Comparison of ENCODE assay signal across 8 mouse cellular contexts in genomic region chr4:24897351-24897750, GRCm38 (mm10). TPM values are rescaled to one million over a fixed set of nuclear protein-coding genes. Genes with fewer than 3 reads are reported as not detected.
A peak's percentile ranks its signal among the peaks of the same experiment; 100 is the strongest.
DNase-seq lines count a peak whose midpoint lies in the region; ATAC-seq and TF ChIP-seq lines count a peak whose summit lies in the region.

No protein-coding gene starts in this region.

- TF ChIP-seq CTCF in layer of hippocampus, adult 2 months (conservative IDR thresholded peaks at IDR 0.05): no peak

- peaks cover 16% of the 10 kb centered on the region; the same call in 1 of the 2 replicates for H3K36me3 ChIP-seq in hindbrain, embryonic 14.5 days (replicated peaks; ENCODE audit: control insufficient read depth, insufficient read depth)
- H3K36me3 ChIP-seq in midbrain, embryonic 12.5 days: peaks cover 15% of the 10 kb centered on the region; the same call in 1 of the 2 replicates

- ATAC-seq in hindbrain, embryonic 14.5 days (ENCODE audit: low FRiP score): peak; percentile 41
- ATAC-seq in midbrain, embryonic 12.5 days (ENCODE audit: low FRiP score, low read depth): peak; percentile 24; the same call in 1 of the 2 replicates

- peak overlapping the region; percentile 54 for H3K9ac ChIP-seq in hindbrain, embryonic 14.5 days
- H3K9ac ChIP-seq in midbrain, embryonic 12.5 days (replicated peaks): peak overlapping the region; percentile 73

- H3K27me3 ChIP-seq in hindbrain, embryonic 14.5 days (ENCODE audit: control insufficient read depth, insufficient read depth, low read length): no peaks in the 10 kb centered on the region
- H3K27me3 ChIP-seq in midbrain, embryonic 12.5 days: no peaks in the 10 kb centered on the region

- peaks cover 2% of the 10 kb centered on the region; the same call in 1 of the 2 replicates for H3K4me1 ChIP-seq in brown adipose tissue, adult 24 weeks (ENCODE audit: control insufficient read depth, insufficient read depth, insufficient read length, low read length)
- H3K4me1 ChIP-seq in hindbrain, embryonic 14.5 days (replicated peaks; ENCODE audit: control insufficient read depth, insufficient read depth, low read length): peaks cover 11% of the 10 kb centered on the region
- H3K4me1 ChIP-seq in midbrain, embryonic 12.5 days: peaks cover 8% of the 10 kb centered on the region

- peak overlapping the region; percentile 87 for H3K4me3 ChIP-seq in layer of hippocampus, adult 2 months
- H3K4me3 ChIP-seq in brown adipose tissue, adult 24 weeks (ENCODE audit: insufficient read depth, low read depth, low read length): peak overlapping the region; percentile 60
- H3K4me3 ChIP-seq in hindbrain, embryonic 14.5 days (replicated peaks; ENCODE audit: low read length): peak overlapping the region; percentile 85
- peak overlapping the region; percentile 79 for H3K4me3 ChIP-seq in midbrain, embryonic 12.5 days

- peak overlapping the region; percentile 88 for H3K27ac ChIP-seq in layer of hippocampus, adult 2 months
- H3K27ac ChIP-seq in brown adipose tissue, adult 24 weeks (replicated peaks; ENCODE audit: low read depth, low read length): 0 out of 2 replicates have a peak overlapping the region, but pooled peaks have one; percentile 13
- no peak overlapping the region; the same call in 1 of the 2 replicates for H3K27ac ChIP-seq in hindbrain, embryonic 14.5 days
- H3K27ac ChIP-seq in midbrain, embryonic 12.5 days (replicated peaks): no peak overlapping the region

- 21% methylated on average over 7 of the region's 7 CpGs for WGBS in hindbrain, embryonic 14.5 days
- WGBS in midbrain, embryonic 12.5 days: 18% methylated on average over 7 of the region's 7 CpGs

- DNase-seq in layer of hippocampus, adult 2 months (ENCODE audit: low spot score in 2 of 2): peak in 1 of 2 experiments; percentile 11
- no peak for DNase-seq in layer of hippocampus, adult 9-11 months
- no peak for DNase-seq in hindbrain, embryonic 14.5 days (ENCODE audit: low spot score)
- no peak for DNase-seq in cerebellum, adult 8-10 months
- no peak for DNase-seq in thymus, postnatal 10 days (ENCODE audit: low spot score in 2 of 2)
- no peak for DNase-seq in thymus, postnatal 25 days

- 0 out of 2 replicates have a peak, but pooled peaks cover 4% of the 10 kb centered on the region for H3K9me3 ChIP-seq in hindbrain, embryonic 14.5 days (ENCODE audit: control insufficient read depth, low read length)
- H3K9me3 ChIP-seq in midbrain, embryonic 12.5 days: no peaks in the 10 kb centered on the region

- peak overlapping the region; percentile 56 for H3K4me2 ChIP-seq in hindbrain, embryonic 14.5 days (replicated peaks)
- peak overlapping the region; percentile 63 for H3K4me2 ChIP-seq in midbrain, embryonic 12.5 days (replicated peaks)

RNA-seq across cellular contexts. Expression of gene Ndufaf4, which starts 0.5 kb away (rescaled TPM):
- total RNA-seq in layer of hippocampus, adult 2 months (2021): 10 to 100 TPM; 39.5 to 41.3 TPM
- polyA plus RNA-seq in brown adipose tissue, adult 24 weeks (2012; ENCODE audit: insufficient read depth, insufficient read length, missing spikeins): 102 and 113 TPM in 2 replicates
- polyA plus RNA-seq in hindbrain, embryonic 14.5 days (2014; fragmentation: Nextera tagmentation; extraction: Ambion mirVana): 74.2 and 78.9 TPM in 2 replicates
- 59.3 and 60.8 TPM in 2 replicates for polyA plus RNA-seq in midbrain, embryonic 12.5 days (2016; fragmentation: Nextera tagmentation; extraction: Ambion mirVana)

RNA-seq across cellular contexts. Expression of gene Klhl32, which starts 46.4 kb away (rescaled TPM):
- 10 to 100 TPM; 15.6 to 17.5 TPM for total RNA-seq in layer of hippocampus, adult 2 months (2021)
- polyA plus RNA-seq in brown adipose tissue, adult 24 weeks (2012; ENCODE audit: insufficient read depth, insufficient read length, missing spikeins): not detected in 2 replicates
- polyA plus RNA-seq in hindbrain, embryonic 14.5 days (2014; fragmentation: Nextera tagmentation; extraction: Ambion mirVana): 29.8 and 31.2 TPM in 2 replicates
- 10.9 and 12.5 TPM in 2 replicates for polyA plus RNA-seq in midbrain, embryonic 12.5 days (2016; fragmentation: Nextera tagmentation; extraction: Ambion mirVana)

Comparison
In these comparisons a context has a peak if more than half of its experiments do, and no peak if none do; other contexts are left out.
1. H3K27ac ChIP-seq: peak in layer of hippocampus, adult 2 months (single experiment) and brown adipose tissue, adult 24 weeks (single experiment); none in hindbrain, embryonic 14.5 days (single experiment) and midbrain, embryonic 12.5 days (single experiment).
2. RNA of gene Klhl32, which starts 46.4 kb away (polyA plus RNA-seq): 29.8 to 31.2 TPM in hindbrain, embryonic 14.5 days and 10.9 to 12.5 TPM in midbrain, embryonic 12.5 days; not detected in brown adipose tissue, adult 24 weeks; every median in the first group is over 10 times any median in the second.
3. Peak in every context shown above with its lines, with median percentiles within 50 percentile points of each other: H3K4me3 ChIP-seq.